20 mouse cellular contexts compared by ENCODE assay signal in the genomic region with DNA sequence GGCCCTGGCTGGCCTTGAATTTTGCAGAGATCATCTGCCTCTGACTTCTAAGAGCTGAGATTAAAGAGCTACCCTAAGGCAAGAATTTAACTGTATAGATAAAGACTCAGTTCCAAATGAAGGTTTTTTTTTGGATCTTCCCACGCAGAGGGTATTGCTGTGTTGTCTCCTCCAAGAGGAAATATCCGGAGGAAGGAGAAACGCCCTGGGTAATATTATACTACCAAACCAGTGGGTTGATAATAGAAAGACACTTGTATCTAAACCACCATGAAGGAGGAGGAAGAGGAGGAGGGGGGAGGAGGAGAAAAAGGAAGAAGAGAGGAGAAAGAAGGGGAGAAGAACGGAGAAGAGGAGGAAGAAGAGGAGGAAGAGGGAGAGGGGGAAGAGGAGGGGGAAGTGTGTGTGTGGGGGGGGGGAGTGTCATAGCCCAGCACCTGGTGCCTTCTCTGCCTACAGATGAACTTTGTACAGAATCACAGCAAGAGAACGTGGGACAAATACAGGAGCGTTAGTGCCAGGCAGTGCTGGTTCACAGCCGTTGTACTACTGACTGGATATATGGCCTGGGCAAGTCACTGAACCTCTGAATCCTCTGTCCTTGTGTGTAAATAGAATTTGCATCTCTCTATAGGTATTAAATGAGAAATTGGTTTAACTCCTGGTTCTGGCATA. TPM values are rescaled to one million over a fixed set of nuclear protein-coding genes. Genes with fewer than 3 reads are reported as not detected.
DNase-seq lines count a peak whose midpoint lies in the region; ATAC-seq lines count a peak whose summit lies in the region.
"Had no signal": no experiment of that assay in that cellular context is flagged by ENCODE, and none has a peak within 500 bp of the region (broad histone marks: within the 10 kb centered on the region; RNA-seq: fewer than 3 reads in every experiment).

No protein-coding gene starts in this region.

- no peak for ATAC-seq in heart, embryonic 13.5 days (ENCODE audit: extremely low read depth, insufficient number of reproducible peaks, low FRiP score, low TSS enrichment)
- no peak for ATAC-seq in megakaryocyte, adult 5-6 weeks (ENCODE audit: poor library complexity, severe bottlenecking)
- ATAC-seq in liver, embryonic 12.5 days, result no peak
- no peak for ATAC-seq in stomach, embryonic 15.5 days (ENCODE audit: insufficient read depth, low FRiP score, low read depth)

- H3K4me3 ChIP-seq in heart, embryonic 13.5 days, result no peak overlapping the region
- peak overlapping the region; percentile 94 for H3K4me3 ChIP-seq in megakaryocyte, embryonic 14.5 days (replicated peaks)
- H3K4me3 ChIP-seq in liver, embryonic 12.5 days, result peak overlapping the region; percentile 75
- no peak overlapping the region for H3K4me3 ChIP-seq in stomach, embryonic 15.5 days (replicated peaks)

- H3K36me3 ChIP-seq in heart, embryonic 13.5 days, result no peaks in the 10 kb centered on the region
- H3K36me3 ChIP-seq in megakaryocyte, embryonic 14.5 days (replicated peaks; ENCODE audit: low read length), result peaks cover 7% of the 10 kb centered on the region
- H3K36me3 ChIP-seq in liver, embryonic 12.5 days, result peaks cover 15% of the 10 kb centered on the region
- H3K36me3 ChIP-seq in stomach, embryonic 15.5 days, result no peaks in the 10 kb centered on the region
- H3K36me3 ChIP-seq: limb, embryonic 10.5 days; midbrain, embryonic 13.5 days had no signal

- no peak for DNase-seq in heart, postnatal 36 days
- DNase-seq in layer of hippocampus, adult 9-10 months (ENCODE audit: low spot score), result no peak
- DNase-seq in frontal cortex, postnatal 25 days (ENCODE audit: low spot score in 2 of 2), result no peak
- DNase-seq: cerebellum, adult 11 months; cerebellum, postnatal 36 days; heart, adult 11 months; lung, postnatal 10 days; spleen, adult 18-20 months had no signal

- 65% methylated on average over 7 of the region's 7 CpGs for WGBS in heart, embryonic 13.5 days
- WGBS in liver, embryonic 12.5 days (ENCODE audit: insufficient replicate concordance), result 51% methylated on average over 7 of the region's 7 CpGs
- WGBS in stomach, embryonic 15.5 days, result 64% methylated on average over 7 of the region's 7 CpGs

- peaks cover 96% of the 10 kb centered on the region for H3K27me3 ChIP-seq in heart, embryonic 13.5 days (replicated peaks)
- H3K27me3 ChIP-seq in megakaryocyte, embryonic 14.5 days (replicated peaks), result no peaks in the 10 kb centered on the region
- H3K27me3 ChIP-seq in liver, embryonic 12.5 days (replicated peaks), result peaks cover 30% of the 10 kb centered on the region
- peaks cover 30% of the 10 kb centered on the region for H3K27me3 ChIP-seq in stomach, embryonic 15.5 days (replicated peaks)

- H3K27ac ChIP-seq in heart, embryonic 13.5 days (replicated peaks), result no peak overlapping the region
- H3K27ac ChIP-seq in liver, embryonic 12.5 days, result peak overlapping the region; percentile 96
- peak overlapping the region; percentile 82; the same call in 1 of the 2 replicates for H3K27ac ChIP-seq in stomach, embryonic 15.5 days
- H3K27ac ChIP-seq: limb, embryonic 10.5 days; midbrain, embryonic 13.5 days had no signal

- H3K9me3 ChIP-seq in heart, embryonic 13.5 days, result no peaks in the 10 kb centered on the region
- H3K9me3 ChIP-seq in megakaryocyte, embryonic 14.5 days, result no peaks in the 10 kb centered on the region
- no peaks in the 10 kb centered on the region for H3K9me3 ChIP-seq in liver, embryonic 12.5 days (replicated peaks)
- no peaks in the 10 kb centered on the region for H3K9me3 ChIP-seq in stomach, embryonic 15.5 days
- H3K9me3 ChIP-seq: limb, embryonic 10.5 days; midbrain, embryonic 13.5 days had no signal

- H3K9ac ChIP-seq in heart, embryonic 13.5 days, result no peak overlapping the region
- peak overlapping the region; percentile 73 for H3K9ac ChIP-seq in liver, embryonic 12.5 days
- H3K9ac ChIP-seq in stomach, embryonic 15.5 days, result no peak overlapping the region

- H3K4me2 ChIP-seq in heart, embryonic 13.5 days, result peak overlapping the region; percentile 87; the same call in 1 of the 2 replicates
- H3K4me2 ChIP-seq in liver, embryonic 12.5 days, result peak overlapping the region; percentile 90
- H3K4me2 ChIP-seq in stomach, embryonic 15.5 days, result peak overlapping the region; percentile 82; the same call in 1 of the 2 replicates

- intact Hi-C loops in heart, postnatal 36 days (cut with DNase I), result loop anchor here (5.0 kb wide), 1 partner anchor 1281 kb away; no protein-coding TSS in a partner anchor

- peaks cover 31% of the 10 kb centered on the region for H3K4me1 ChIP-seq in heart, embryonic 13.5 days
- H3K4me1 ChIP-seq in megakaryocyte, embryonic 14.5 days, result peaks cover 82% of the 10 kb centered on the region
- H3K4me1 ChIP-seq in liver, embryonic 12.5 days, result peaks cover 70% of the 10 kb centered on the region
- peaks cover 11% of the 10 kb centered on the region; the same call in 1 of the 2 replicates for H3K4me1 ChIP-seq in stomach, embryonic 15.5 days

RNA-seq across cellular contexts. Expression of a gene that starts 1.0 kb away (rescaled TPM):
- polyA plus RNA-seq in heart, embryonic 13.5 days (2015; fragmentation: Nextera tagmentation; extraction: Ambion mirVana), result 230 and 374 TPM in 2 replicates
- 100 to 1,000 TPM; 482 to 504 TPM for total RNA-seq in heart, postnatal 36 days (2021)
- polyA plus RNA-seq in megakaryocyte, embryonic 14.5 days (2012; ENCODE audit: insufficient read depth, low replicate concordance), result 627 and 878 TPM in 2 replicates
- 18.6 and 24.3 TPM in 2 replicates for total RNA-seq in megakaryocyte, adult 5-6 weeks (2015)
- 32.5 and 48.1 TPM in 2 replicates for total RNA-seq in megakaryocyte, adult 5-6 weeks (2017)
- 3,299 and 3,537 TPM in 2 replicates for polyA plus RNA-seq in liver, embryonic 12.5 days (2016; fragmentation: Nextera tagmentation; extraction: Ambion mirVana)
- polyA plus RNA-seq in stomach, embryonic 15.5 days (2015; fragmentation: Nextera tagmentation; extraction: Ambion mirVana), result 1,735 and 2,224 TPM in 2 replicates

RNA-seq across cellular contexts. Expression of a gene that starts 5.4 kb away (rescaled TPM):
- polyA plus RNA-seq in heart, embryonic 13.5 days (2015; fragmentation: Nextera tagmentation; extraction: Ambion mirVana), result 27.9 and 61.6 TPM in 2 replicates
- total RNA-seq in heart, postnatal 36 days (2021), result 100 to 1,000 TPM; 160 to 162 TPM
- polyA plus RNA-seq in megakaryocyte, embryonic 14.5 days (2012; ENCODE audit: insufficient read depth, low replicate concordance), result 368 and 523 TPM in 2 replicates
- total RNA-seq in megakaryocyte, adult 5-6 weeks (2015), result 0.76 and 2.8 TPM in 2 replicates
- total RNA-seq in megakaryocyte, adult 5-6 weeks (2017), result 2.0 and 4.2 TPM in 2 replicates
- polyA plus RNA-seq in liver, embryonic 12.5 days (2016; fragmentation: Nextera tagmentation; extraction: Ambion mirVana), result 1,025 and 1,037 TPM in 2 replicates
- 478 and 643 TPM in 2 replicates for polyA plus RNA-seq in stomach, embryonic 15.5 days (2015; fragmentation: Nextera tagmentation; extraction: Ambion mirVana)

RNA-seq across cellular contexts. Expression of a gene that starts 25.4 kb away (rescaled TPM):
- polyA plus RNA-seq in heart, embryonic 13.5 days (2015; fragmentation: Nextera tagmentation; extraction: Ambion mirVana), result 36.5 and 47.5 TPM in 2 replicates
- 1 to 10 TPM; 1.9 to 4.1 TPM for total RNA-seq in heart, postnatal 36 days (2021)
- polyA plus RNA-seq in megakaryocyte, embryonic 14.5 days (2012; ENCODE audit: insufficient read depth, low replicate concordance), result not detected in 2 replicates
- total RNA-seq in megakaryocyte, adult 5-6 weeks (2015), result not detected in 2 replicates
- total RNA-seq in megakaryocyte, adult 5-6 weeks (2017), result not detected in 2 replicates
- polyA plus RNA-seq in liver, embryonic 12.5 days (2016; fragmentation: Nextera tagmentation; extraction: Ambion mirVana), result 0.42 and 0.45 TPM in 2 replicates
- 3.6 and 5.3 TPM in 2 replicates for polyA plus RNA-seq in stomach, embryonic 15.5 days (2015; fragmentation: Nextera tagmentation; extraction: Ambion mirVana)

RNA-seq across cellular contexts. Expression of a gene that starts 36.5 kb away (rescaled TPM):
- polyA plus RNA-seq in heart, embryonic 13.5 days (2015; fragmentation: Nextera tagmentation; extraction: Ambion mirVana), result 58.0 and 65.9 TPM in 2 replicates
- total RNA-seq in heart, postnatal 36 days (2021), result 10 to 100 TPM; 15.1 to 15.2 TPM
- polyA plus RNA-seq in megakaryocyte, embryonic 14.5 days (2012; ENCODE audit: insufficient read depth, low replicate concordance), result 3.1 and 3.3 TPM in 2 replicates
- 15.8 and 17.7 TPM in 2 replicates for total RNA-seq in megakaryocyte, adult 5-6 weeks (2015)
- 22.9 and 24.1 TPM in 2 replicates for total RNA-seq in megakaryocyte, adult 5-6 weeks (2017)
- polyA plus RNA-seq in liver, embryonic 12.5 days (2016; fragmentation: Nextera tagmentation; extraction: Ambion mirVana), result 74.6 and 77.0 TPM in 2 replicates
- 66.1 and 77.3 TPM in 2 replicates for polyA plus RNA-seq in stomach, embryonic 15.5 days (2015; fragmentation: Nextera tagmentation; extraction: Ambion mirVana)

RNA-seq across cellular contexts. Expression of a gene that starts 40.9 kb away (rescaled TPM):
- not detected in 2 replicates for polyA plus RNA-seq in heart, embryonic 13.5 days (2015; fragmentation: Nextera tagmentation; extraction: Ambion mirVana)
- not detected for total RNA-seq in heart, postnatal 36 days (2021)
- polyA plus RNA-seq in megakaryocyte, embryonic 14.5 days (2012; ENCODE audit: insufficient read depth, low replicate concordance), result not detected in 2 replicates
- total RNA-seq in megakaryocyte, adult 5-6 weeks (2015), result not detected in 2 replicates
- not detected in 2 replicates for total RNA-seq in megakaryocyte, adult 5-6 weeks (2017)
- polyA plus RNA-seq in liver, embryonic 12.5 days (2016; fragmentation: Nextera tagmentation; extraction: Ambion mirVana), result not detected in 2 replicates
- polyA plus RNA-seq in stomach, embryonic 15.5 days (2015; fragmentation: Nextera tagmentation; extraction: Ambion mirVana), result 0.66 and 0.92 TPM in 2 replicates
- total RNA-seq: layer of hippocampus, postnatal 14 days had no signal
- polyA plus RNA-seq: embryonic facial prominence, embryonic 11.5 days; forebrain, embryonic 11.5 days; kidney, postnatal 0 days; limb, embryonic 10.5 days; midbrain, embryonic 13.5 days; neural tube, embryonic 11.5 days had no signal

Comparison
In these comparisons a context has a peak if more than half of its experiments do, and no peak if none do; other contexts are left out.
1. H3K4me3 ChIP-seq: peak in megakaryocyte, embryonic 14.5 days (single experiment) and liver, embryonic 12.5 days (single experiment); none in heart, embryonic 13.5 days (single experiment) and stomach, embryonic 15.5 days (single experiment).
2. Peak in every context shown above with its lines, with median percentiles within 50 percentile points of each other: H3K4me2 ChIP-seq.